Mouse (Mus musculus) kidney, adult 8-10 months (tissue): ENCODE data around the gene Srbd1.

ENCODE experiments used
- DNase-seq, 2 experiments: peaks; one replicate each; pipeline ENCODE4 v3.0.0; 2022

The Srbd1 gene

DNA sequence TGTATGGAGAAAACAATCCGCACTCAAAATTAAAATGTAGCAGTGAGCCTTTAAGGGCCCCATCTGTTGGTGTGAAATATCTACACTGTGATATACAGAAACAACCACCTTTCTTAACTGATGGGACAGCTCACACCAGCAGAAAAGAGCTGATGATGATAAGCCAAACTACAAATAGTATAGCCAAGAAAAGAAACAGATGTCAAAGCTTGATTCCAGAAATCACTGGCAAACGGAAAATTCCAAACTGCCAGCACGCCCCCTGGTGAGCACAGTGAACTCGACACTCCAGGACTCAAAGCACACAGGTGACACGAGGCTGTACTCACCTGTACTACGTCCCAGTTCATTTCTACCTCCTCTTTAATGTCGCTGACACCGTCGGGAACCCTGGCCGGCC lies 9.1 kb downstream of the Srbd1 start:
- DNase-seq = no peak

DNA sequence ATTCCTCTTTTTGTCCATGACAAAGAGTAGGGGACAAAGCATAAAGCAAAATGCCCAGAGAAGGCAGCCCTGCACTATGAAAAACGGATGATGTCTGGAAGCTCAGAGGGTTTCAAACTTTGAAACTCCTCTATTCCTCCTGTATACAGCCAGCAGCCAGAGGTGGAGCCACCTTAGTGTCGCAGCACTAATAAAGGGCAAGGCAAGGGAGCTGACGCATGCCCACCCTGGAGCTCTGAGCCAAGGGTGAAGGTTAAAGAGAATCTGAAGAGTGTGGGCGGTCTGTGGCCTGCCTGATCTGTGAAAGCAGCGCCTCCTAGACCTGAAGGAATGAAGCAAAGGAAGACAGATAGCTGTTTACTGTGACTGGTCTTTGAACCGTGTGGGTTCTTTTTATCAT lies 10.5 kb downstream of the Srbd1 start:
- no peak for DNase-seq

DNA sequence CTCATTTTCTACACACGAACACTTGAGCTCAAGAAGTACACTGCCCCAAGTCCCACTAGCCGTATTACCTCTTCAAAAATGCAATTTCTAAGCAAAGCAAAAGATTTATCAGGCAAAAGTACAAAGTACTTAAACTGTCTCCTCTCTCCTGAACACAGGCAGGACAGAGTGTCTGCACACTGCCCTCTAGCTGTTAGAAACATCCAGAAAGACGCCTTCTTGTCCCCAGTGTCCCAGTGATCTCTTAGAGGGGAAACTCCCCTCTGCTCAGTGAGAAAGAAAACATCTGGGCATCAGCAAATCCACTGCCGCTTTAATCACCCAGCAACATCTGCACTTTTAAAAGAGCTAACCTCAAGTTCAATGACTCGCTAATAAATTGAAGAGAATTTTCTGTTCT lies 12.4 kb downstream of the Srbd1 start:
- DNase-seq = peak; percentile 29 to 30

GRCm38 (mm10) chr17:86128198-86128597 lies 16.8 kb downstream of the Srbd1 start:
- DNase-seq = no peak

DNA sequence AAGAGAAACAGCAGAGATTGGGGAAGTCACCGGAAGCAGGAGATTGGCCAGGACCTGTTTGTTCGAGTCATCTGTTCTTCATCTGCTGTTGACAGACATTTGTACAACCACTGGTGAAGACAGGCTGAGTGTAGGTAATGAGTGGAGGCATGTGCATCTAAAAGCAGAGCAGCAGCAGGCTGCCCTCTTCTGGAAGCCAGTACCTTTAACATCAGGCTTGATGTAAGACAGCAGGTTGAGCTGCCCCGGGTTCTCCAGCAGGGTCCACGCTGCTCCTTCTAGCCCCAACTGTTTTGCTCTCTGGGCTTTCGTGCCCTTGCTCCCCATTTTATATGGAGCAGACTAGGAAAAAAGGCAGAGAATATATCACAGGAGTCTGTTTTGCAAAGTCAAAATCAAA lies 19.1 kb downstream of the Srbd1 start:
- no peak for DNase-seq

GRCm38 (mm10) chr17:86123146-86123545 lies 21.8 kb downstream of the Srbd1 start:
- DNase-seq = no peak

DNA sequence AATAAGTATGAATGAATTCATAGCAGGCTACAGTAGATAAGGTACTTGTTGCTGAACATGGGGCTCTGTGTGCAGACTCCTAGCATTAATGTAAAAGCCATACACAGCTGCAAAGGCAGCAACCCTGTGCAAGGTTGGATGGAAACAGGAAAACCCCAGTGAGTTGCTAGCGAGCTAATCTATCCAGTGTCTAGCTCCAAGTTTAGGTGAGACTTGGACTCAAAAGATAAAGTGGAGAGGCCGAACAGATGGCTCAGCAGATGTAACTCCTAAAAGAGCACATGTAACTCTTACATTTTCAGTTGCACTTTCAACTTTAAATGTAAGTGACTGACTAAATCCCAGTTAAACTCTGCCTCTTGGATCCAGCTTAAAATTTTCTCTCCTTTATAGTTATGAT lies 48.1 kb downstream of the Srbd1 start:
- DNase-seq = no peak

- DNase-seq = no peak
Measured at GRCm38 (mm10) chr17:86093124-86093523, 51.9 kb downstream of the Srbd1 start.

DNA sequence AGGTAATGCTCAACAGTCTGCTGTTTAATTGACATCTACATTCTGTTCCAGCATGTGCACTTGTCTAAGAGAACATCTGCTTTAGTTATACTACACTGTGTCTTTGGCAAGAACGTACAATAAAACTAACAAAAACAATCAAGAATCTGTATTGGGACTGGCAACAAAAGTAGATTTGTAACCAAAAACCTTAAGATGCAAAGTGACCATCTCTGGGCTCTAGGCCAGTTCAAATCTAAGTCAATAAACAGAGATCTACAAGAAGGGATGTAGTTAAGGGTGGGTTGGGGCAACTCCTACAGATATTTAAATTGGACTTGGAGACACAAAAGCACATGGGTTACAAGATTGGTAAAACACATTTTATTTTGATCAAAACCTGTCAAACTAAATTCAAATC lies 53.3 kb downstream of the Srbd1 start:
- no peak for DNase-seq

- no peak for DNase-seq
Measured at GRCm38 (mm10) chr17:86089893-86090588, 54.9 kb downstream of the Srbd1 start.

DNA sequence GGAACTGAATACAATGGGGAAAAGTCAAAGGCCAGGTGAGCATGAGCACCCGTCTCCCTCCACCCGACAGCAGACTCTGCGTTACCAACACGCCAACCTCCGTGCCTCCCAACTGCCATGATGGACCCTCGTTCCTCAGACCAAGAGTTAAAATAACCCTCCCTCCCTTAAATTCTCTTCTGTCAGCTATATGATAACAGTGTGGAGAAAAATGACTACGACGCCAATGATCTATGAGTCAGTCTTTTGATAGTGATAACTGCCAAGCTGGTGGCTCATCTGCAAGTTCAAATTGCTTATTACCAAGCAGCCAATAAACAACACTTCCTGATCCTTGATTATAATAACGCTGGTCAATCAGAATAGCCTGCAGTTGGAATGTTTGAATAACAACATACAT lies 57.1 kb downstream of the Srbd1 start:
- no peak for DNase-seq

GRCm38 (mm10) chr17:86086191-86086590 lies 58.8 kb downstream of the Srbd1 start:
- DNase-seq = no peak

DNA sequence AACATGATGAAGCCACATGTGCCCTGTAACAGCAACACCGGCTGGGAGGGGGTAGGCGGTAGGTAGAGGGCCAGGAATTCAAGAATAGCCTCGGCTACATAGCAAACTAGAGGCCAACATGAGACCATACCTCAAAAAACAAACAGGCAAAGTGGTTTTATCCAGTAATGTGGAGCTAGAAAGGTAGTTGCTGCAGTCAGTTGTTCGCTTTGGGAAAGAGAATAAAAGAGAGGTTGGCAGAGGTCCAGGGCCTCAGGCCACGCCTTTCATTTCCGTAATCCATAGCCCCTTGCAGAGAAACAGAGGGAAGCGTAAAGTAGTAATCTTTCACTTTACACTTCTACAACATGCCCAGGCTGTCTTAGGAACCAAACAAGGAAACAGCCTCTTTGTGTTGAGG lies 61.8 kb downstream of the Srbd1 start:
- DNase-seq = no peak

- DNase-seq = no peak
Measured at GRCm38 (mm10) chr17:86078060-86078459, 66.9 kb downstream of the Srbd1 start.

DNA sequence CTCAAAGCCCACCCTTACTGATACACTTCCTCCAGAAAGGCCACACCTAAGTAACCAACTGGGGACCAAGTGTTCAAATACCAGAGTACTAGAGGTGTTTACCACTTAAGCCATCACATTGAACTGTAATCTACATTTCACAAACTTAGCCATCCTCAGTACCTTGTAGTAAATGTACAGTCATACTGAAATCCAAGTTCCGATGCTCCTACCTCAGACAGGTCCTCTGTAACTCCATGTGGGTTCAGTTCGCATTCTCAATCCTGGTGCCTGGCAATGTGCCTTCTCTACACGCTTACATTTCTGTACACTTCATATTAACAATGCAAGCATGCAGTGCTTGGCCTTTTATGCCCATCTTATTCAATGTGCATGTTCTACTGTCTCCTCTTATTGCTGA lies 77.5 kb downstream of the Srbd1 start:
- DNase-seq = no peak

DNA sequence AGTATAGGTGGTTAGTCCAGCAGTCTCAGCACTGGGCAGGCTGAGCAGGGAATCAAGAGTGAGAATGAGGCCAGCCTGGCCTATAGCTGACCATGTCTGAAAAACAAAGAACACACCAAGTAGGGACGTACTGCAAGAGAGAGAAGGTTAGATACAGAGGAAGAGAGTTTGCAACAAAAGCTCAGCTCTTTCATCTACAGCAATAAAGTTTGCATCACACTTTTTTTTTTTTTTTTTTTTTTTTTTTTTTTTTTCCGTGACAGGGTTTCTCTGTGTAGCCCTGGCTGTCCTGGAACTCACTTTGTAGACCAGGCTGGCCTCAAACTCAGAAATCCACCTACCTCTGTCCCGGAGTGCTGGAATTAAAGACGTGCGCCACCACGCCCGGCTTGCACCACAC lies 79.1 kb downstream of the Srbd1 start:
- no peak for DNase-seq

DNA sequence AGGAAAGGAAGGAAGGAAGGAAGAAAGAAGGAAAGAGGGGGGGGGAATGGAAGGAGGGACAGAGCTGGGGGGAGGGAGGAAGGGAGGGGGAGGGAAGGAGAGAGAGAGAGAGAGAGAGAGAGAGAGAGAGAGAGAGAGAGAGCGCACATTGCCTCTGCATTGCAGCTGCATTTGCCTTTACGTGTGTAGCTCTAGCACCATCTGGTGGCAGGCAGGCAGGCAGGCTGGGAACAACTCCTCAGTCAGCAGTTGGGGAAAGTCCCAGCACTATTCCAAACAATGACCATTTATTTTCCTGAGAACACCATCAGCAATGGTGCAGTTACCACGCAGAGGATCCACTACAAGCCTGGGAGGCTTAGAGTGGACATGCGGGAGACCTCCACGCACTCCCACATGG lies 81.5 kb downstream of the Srbd1 start:
- DNase-seq = peak; percentile 36 to 46

DNA sequence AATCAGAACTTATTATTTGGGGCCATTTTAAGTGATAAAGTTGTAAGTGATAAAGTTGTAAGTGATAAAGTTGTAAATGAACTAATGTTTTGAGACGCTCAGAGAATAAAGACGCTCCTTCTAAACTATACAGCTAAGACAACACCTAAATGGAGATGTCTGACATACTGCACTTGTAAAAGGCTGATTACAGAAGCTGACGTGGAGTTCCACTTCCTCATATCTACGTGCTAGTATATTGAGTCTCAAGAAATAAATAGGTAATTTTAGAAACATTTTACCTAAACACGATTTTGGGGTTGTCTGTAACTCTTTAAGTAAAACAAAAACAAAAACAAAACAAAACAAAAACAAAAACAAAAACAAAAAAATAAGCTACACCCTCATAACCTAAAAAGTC lies 84.1 kb downstream of the Srbd1 start:
- no peak for DNase-seq

GRCm38 (mm10) chr17:86040221-86040984 lies 104.6 kb downstream of the Srbd1 start:
- no peak for DNase-seq

DNA sequence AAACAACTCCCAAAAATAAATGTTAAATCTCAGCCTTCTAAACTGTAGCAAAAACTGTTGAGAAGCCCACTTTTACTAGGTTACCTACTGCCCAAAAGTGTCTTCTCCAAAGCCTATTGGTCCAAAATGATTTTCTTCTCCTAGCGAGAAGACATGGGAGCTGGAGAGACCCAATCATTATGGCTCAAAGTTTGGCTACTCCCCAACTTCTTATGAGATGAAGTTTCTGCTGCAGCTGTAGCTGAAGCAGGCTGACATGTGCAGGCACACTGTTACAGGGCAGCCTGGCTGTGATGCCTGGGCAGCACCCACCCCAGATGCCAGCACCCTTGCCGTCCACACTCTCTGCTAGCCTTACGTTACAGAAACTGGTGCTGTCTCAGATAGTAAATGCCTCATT lies 105.2 kb downstream of the Srbd1 start:
- DNase-seq = no peak

DNA sequence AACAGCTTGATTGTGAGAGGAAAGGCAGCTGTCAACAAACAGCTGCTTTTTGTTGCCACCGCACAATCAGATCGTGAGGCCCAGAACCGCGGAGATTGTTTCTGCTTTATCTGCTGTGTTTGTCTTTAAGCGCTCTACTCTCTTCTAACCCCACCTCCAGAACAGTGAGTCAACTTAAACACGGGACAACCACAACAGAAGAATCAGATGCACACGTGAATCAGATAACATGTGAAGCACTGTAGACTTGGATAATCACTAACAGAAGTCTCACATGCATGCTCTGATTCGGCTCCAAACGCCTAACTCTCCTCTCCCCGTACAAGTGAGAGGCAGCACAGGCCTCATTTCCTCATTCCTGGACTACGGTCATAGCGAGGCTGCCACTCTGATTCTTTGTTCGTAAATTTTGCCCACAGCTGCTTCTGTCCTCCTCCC lies 106.7 kb downstream of the Srbd1 start:
- DNase-seq = peak in 1 of 2 experiments; percentile 9

GRCm38 (mm10) chr17:86035576-86035975 lies 109.4 kb downstream of the Srbd1 start:
- no peak for DNase-seq

DNA sequence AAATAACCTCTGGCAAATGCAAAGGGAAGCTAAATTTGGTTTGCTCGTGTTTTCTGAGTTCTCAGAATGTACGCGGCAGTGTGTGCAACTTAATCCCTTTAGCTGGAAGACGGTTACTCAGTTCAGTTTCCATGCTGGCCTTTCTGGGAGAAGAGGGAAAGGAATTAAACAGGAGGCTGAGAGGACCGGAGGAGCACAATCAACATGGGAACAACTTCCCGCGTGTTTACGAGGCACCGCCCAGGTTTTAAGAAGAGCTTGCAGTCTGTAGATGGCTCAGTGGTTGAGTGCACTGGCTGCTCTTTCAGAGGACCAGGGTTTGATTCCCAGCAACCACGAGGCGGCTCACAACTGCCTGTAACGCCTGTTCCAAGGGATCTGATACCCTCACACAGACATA lies 109.8 kb downstream of the Srbd1 start:
- no peak for DNase-seq

DNA sequence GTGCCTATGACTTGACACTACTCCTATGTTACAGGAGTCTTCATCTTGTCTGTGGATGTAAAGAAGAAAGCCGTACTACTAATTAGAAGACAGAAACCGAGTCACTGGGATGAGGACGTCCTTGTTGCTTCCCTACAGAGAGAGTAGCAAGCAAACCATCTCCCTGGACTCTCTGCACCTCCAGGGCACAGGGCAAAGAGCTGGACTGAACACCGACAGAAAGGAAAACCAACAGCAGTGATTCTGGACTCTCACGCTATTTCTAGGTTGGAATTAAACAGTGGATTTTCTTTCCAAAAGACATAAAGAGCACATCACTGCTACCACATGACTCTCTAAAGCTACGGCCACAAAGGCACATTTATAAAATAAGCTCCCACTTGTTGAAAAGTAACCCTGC lies 110.3 kb downstream of the Srbd1 start:
- peak in 1 of 2 experiments; percentile 20 for DNase-seq
